Mouse (Mus musculus) brain, embryonic 14.5 days (tissue): ENCODE results near the gene Pagr1a.

Experiments used
- CTCF ChIP-seq: fragments of 200-500 bp; IDR thresholded peaks from 2 replicates; pipeline ENCODE4 v1.5.1; 2012; ENCODE audit warnings: inconsistent platforms, mild to moderate bottlenecking, moderate library complexity, borderline replicate concordance; ENCODE audit not compliant: insufficient read depth, insufficient read length; ENCODE audit errors: extremely low read depth
- POLR2A ChIP-seq: fragments of 200-500 bp; IDR thresholded peaks from 2 replicates; pipeline ENCODE4 v1.6.1; 2012; ENCODE audit warnings: mild to moderate bottlenecking, inconsistent platforms, borderline replicate concordance; ENCODE audit not compliant: poor library complexity, insufficient read depth, insufficient read length, severe bottlenecking; ENCODE audit errors: extremely low read depth

GRCm38 (mm10) chr7:126978841-126979240, 38.3 kb downstream of the Pagr1a start:
- TF ChIP-seq CTCF (no peak), POLR2A (no peak)
